Mouse (Mus musculus): ENCODE results near the gene Rlbp1. TPM values are rescaled to one million over a fixed set of nuclear protein-coding genes. Genes with fewer than 3 reads are reported as not detected.

Gene Rlbp1
- polyA plus RNA-seq, 1 experiment, result 2.8 TPM

GRCm38 (mm10) chr7:79362208-79362607 lies 24.6 kb downstream of the Rlbp1 start:
- TF ChIP-seq POLR2A (IDR thresholded peaks at IDR 0.05; ENCODE audit: insufficient read depth, low read length) (no peak), CTCF (IDR thresholded peaks at IDR 0.05; ENCODE audit: low read depth, low read length) (no peak)
- no peaks in the 10 kb centered on the region for H3K27me3 ChIP-seq (ENCODE audit: control insufficient read depth, insufficient read depth, low read length, poor library complexity, severe bottlenecking)
- H3K4me1 ChIP-seq (ENCODE audit: control insufficient read depth, insufficient read depth, low read length), result peaks cover 6% of the 10 kb centered on the region
- no peak overlapping the region for H3K9ac ChIP-seq (ENCODE audit: low read depth, poor library complexity, severe bottlenecking)
- H3K36me3 ChIP-seq (ENCODE audit: control insufficient read depth, insufficient read depth, low read length, poor library complexity, severe bottlenecking), result no peaks in the 10 kb centered on the region
- H3K27ac ChIP-seq (ENCODE audit: insufficient read depth, low read length), result no peak overlapping the region
- H3K9me3 ChIP-seq (replicated peaks; ENCODE audit: control insufficient read depth, insufficient read depth, low read length, poor library complexity, severe bottlenecking), result no peaks in the 10 kb centered on the region
- H3K4me3 ChIP-seq (ENCODE audit: low read depth, low read length), result no peak overlapping the region

GRCm38 (mm10) chr7:79360056-79360455 lies 26.8 kb downstream of the Rlbp1 start:
- Histone ChIP-seq H3K27me3 (ENCODE audit: control insufficient read depth, insufficient read depth, low read length, poor library complexity, severe bottlenecking) (no peaks in the 10 kb centered on the region), H3K4me1 (ENCODE audit: control insufficient read depth, insufficient read depth, low read length) (no peaks in the 10 kb centered on the region), H3K27ac (ENCODE audit: insufficient read depth, low read length) (no peak overlapping the region), H3K4me3 (ENCODE audit: low read depth, low read length) (no peak overlapping the region), H3K36me3 (ENCODE audit: control insufficient read depth, insufficient read depth, low read length, poor library complexity, severe bottlenecking) (no peaks in the 10 kb centered on the region), H3K9ac (ENCODE audit: low read depth, poor library complexity, severe bottlenecking) (no peak overlapping the region), H3K9me3 (replicated peaks; ENCODE audit: control insufficient read depth, insufficient read depth, low read length, poor library complexity, severe bottlenecking) (no peaks in the 10 kb centered on the region)
- TF ChIP-seq CTCF (IDR thresholded peaks at IDR 0.05; ENCODE audit: low read depth, low read length), result no peak
- no peak for TF ChIP-seq POLR2A (IDR thresholded peaks at IDR 0.05; ENCODE audit: insufficient read depth, low read length)
- no peak for TF ChIP-seq EP300 (IDR thresholded peaks at IDR 0.05; ENCODE audit: insufficient read depth, low read depth, low read length)

- Histone ChIP-seq H3K9me3 (replicated peaks; ENCODE audit: control insufficient read depth, insufficient read depth, low read length, poor library complexity, severe bottlenecking) (no peaks in the 10 kb centered on the region), H3K9ac (ENCODE audit: low read depth, poor library complexity, severe bottlenecking) (no peak overlapping the region), H3K27ac (ENCODE audit: insufficient read depth, low read length) (no peak overlapping the region), H3K27me3 (ENCODE audit: control insufficient read depth, insufficient read depth, low read length, poor library complexity, severe bottlenecking) (no peaks in the 10 kb centered on the region), H3K4me3 (ENCODE audit: low read depth, low read length) (no peak overlapping the region), H3K36me3 (ENCODE audit: control insufficient read depth, insufficient read depth, low read length, poor library complexity, severe bottlenecking) (no peaks in the 10 kb centered on the region), H3K4me1 (ENCODE audit: control insufficient read depth, insufficient read depth, low read length) (no peaks in the 10 kb centered on the region)
- TF ChIP-seq CTCF (IDR thresholded peaks at IDR 0.05; ENCODE audit: low read depth, low read length) (no peak), EP300 (IDR thresholded peaks at IDR 0.05; ENCODE audit: insufficient read depth, low read depth, low read length) (no peak), POLR2A (IDR thresholded peaks at IDR 0.05; ENCODE audit: insufficient read depth, low read length) (no peak)
Observed at GRCm38 (mm10) chr7:79359183-79359435, 27.7 kb downstream of the Rlbp1 start.

DNA sequence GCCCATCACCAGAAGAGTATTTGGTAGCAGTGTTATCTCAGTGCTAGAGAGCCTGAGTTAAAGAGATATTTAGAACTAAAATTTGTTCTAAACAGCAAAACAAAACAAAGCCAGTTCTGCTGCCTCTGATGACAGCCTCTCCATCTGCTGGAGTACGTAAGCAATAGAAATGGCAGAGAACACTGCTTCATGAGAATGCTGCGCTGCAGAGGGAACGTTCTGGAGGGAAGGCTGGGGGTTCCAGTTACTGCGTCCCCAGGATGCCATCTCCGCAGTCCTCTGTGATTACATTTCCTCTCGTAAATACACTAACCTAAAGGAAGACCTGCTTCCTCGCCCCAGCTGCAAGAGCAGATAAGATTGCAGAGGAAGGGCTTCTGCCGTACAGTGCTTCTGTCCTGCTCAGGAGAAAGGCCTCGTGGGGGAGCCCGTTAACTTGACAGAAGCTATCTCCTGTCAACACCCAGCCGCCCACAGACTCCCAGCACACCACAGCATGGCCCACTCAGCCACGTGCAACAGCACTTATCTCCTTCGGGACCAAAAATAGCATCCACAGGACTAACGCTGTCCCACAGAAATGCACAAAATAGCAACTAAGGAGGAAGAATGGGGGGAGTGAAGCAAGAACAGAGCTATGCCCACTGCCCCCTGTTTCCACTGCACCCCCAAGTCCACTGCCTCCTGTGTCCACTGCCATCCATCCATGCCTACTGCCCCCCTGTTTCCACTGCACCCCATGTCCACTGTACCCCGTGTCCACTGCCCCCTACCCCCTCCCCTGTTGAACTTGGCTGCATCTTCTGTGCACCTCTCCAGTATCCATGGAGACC lies 28.3 kb downstream of the Rlbp1 start:
- H3K36me3 ChIP-seq (ENCODE audit: control insufficient read depth, insufficient read depth, low read length, poor library complexity, severe bottlenecking), result no peaks in the 10 kb centered on the region; the same call in 1 of the 2 replicates
- H3K9ac ChIP-seq (ENCODE audit: low read depth, poor library complexity, severe bottlenecking), result no peak overlapping the region
- no peak for TF ChIP-seq POLR2A (IDR thresholded peaks at IDR 0.05; ENCODE audit: insufficient read depth, low read length)
- no peaks in the 10 kb centered on the region for H3K4me1 ChIP-seq (ENCODE audit: control insufficient read depth, insufficient read depth, low read length)
- H3K4me3 ChIP-seq (ENCODE audit: low read depth, low read length), result no peak overlapping the region
- H3K9me3 ChIP-seq (replicated peaks; ENCODE audit: control insufficient read depth, insufficient read depth, low read length, poor library complexity, severe bottlenecking), result no peaks in the 10 kb centered on the region
- H3K27me3 ChIP-seq (ENCODE audit: control insufficient read depth, insufficient read depth, low read length, poor library complexity, severe bottlenecking), result no peaks in the 10 kb centered on the region
- no peak overlapping the region for H3K27ac ChIP-seq (ENCODE audit: insufficient read depth, low read length)

GRCm38 (mm10) chr7:79349738-79350386 lies 37.0 kb downstream of the Rlbp1 start:
- TF ChIP-seq CTCF (IDR thresholded peaks at IDR 0.05; ENCODE audit: low read depth, low read length), result peak; percentile 76
- TF ChIP-seq POLR2A (IDR thresholded peaks at IDR 0.05; ENCODE audit: insufficient read depth, low read length), result no peak
- Histone ChIP-seq H3K27me3 (ENCODE audit: control insufficient read depth, insufficient read depth, low read length, poor library complexity, severe bottlenecking) (no peaks in the 10 kb centered on the region), H3K27ac (ENCODE audit: insufficient read depth, low read length) (no peak overlapping the region), H3K36me3 (ENCODE audit: control insufficient read depth, insufficient read depth, low read length, poor library complexity, severe bottlenecking) (no peaks in the 10 kb centered on the region; the same call in none of the 2 replicates), H3K4me3 (ENCODE audit: low read depth, low read length) (no peak overlapping the region), H3K9ac (ENCODE audit: low read depth, poor library complexity, severe bottlenecking) (no peak overlapping the region), H3K9me3 (replicated peaks; ENCODE audit: control insufficient read depth, insufficient read depth, low read length, poor library complexity, severe bottlenecking) (no peaks in the 10 kb centered on the region), H3K4me1 (ENCODE audit: control insufficient read depth, insufficient read depth, low read length) (peaks cover 3% of the 10 kb centered on the region)

DNA sequence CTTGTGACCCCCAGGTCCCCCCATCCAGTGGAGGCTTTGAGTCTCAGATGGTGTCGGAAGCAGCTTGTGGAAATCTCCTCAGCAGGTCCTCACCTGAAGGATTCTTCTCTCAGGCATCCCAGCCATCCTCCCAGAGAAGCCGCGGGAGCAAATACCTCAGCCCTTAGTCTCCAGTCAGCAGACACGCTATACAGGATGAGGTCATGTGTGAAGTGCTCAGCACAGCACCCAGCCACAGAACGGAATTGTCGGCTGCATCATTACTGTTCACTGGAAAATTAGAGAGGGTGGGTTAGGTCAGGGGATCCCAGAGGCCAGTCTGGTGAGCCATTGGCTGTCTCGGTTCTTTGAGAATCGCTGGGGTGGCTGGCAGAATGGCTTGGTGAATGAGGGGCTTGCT lies 38.0 kb downstream of the Rlbp1 start:
- Histone ChIP-seq H3K4me1 (ENCODE audit: control insufficient read depth, insufficient read depth, low read length) (peaks cover 3% of the 10 kb centered on the region), H3K9me3 (replicated peaks; ENCODE audit: control insufficient read depth, insufficient read depth, low read length, poor library complexity, severe bottlenecking) (no peaks in the 10 kb centered on the region), H3K36me3 (ENCODE audit: control insufficient read depth, insufficient read depth, low read length, poor library complexity, severe bottlenecking) (no peaks in the 10 kb centered on the region; the same call in 1 of the 2 replicates), H3K27ac (ENCODE audit: insufficient read depth, low read length) (no peak overlapping the region), H3K9ac (ENCODE audit: low read depth, poor library complexity, severe bottlenecking) (no peak overlapping the region), H3K4me3 (ENCODE audit: low read depth, low read length) (no peak overlapping the region), H3K27me3 (ENCODE audit: control insufficient read depth, insufficient read depth, low read length, poor library complexity, severe bottlenecking) (no peaks in the 10 kb centered on the region)
- TF ChIP-seq CTCF (IDR thresholded peaks at IDR 0.05; ENCODE audit: low read depth, low read length) (no peak), POLR2A (IDR thresholded peaks at IDR 0.05; ENCODE audit: insufficient read depth, low read length) (no peak), EP300 (IDR thresholded peaks at IDR 0.05; ENCODE audit: insufficient read depth, low read depth, low read length) (no peak)
